Mouse (Mus musculus) midbrain, embryonic 14.5 days (tissue): ENCODE data around the gene Gsg1l. TPM values are rescaled to one million over a fixed set of nuclear protein-coding genes. Genes with fewer than 3 reads are reported as not detected.

Experiments used
- ATAC-seq: fragments of 200-750 bp; cut with Nextera tagmentation; 2 replicates; pipeline ENCODE4 v1.8.0; 2017; ENCODE audit warnings: moderate number of reproducible peaks, moderate library complexity; ENCODE audit not compliant: low FRiP score, low TSS enrichment
- DNase-seq: peaks from one replicate; pipeline ENCODE4 v3.0.0-alpha.2; 2015
- H3K27ac ChIP-seq: fragments of 300-500 bp; sonication (generic); replicated peaks from 2 replicates; pipeline ENCODE4 v1.5.1; 2014; ENCODE audit warnings: mild to moderate bottlenecking, low read depth, low read length, moderate library complexity
- H3K27me3 ChIP-seq: fragments of 300-500 bp; sonication (generic); 2 replicates; pipeline ENCODE4 v1.6.1; 2014; ENCODE audit warnings: low read length, control low read depth, mixed read lengths; ENCODE audit not compliant: control insufficient read depth, insufficient read depth
- H3K36me3 ChIP-seq: fragments of 300-500 bp; sonication (generic); 2 replicates; pipeline ENCODE4 v1.6.1; 2014; ENCODE audit warnings: low read length, control low read depth; ENCODE audit not compliant: control insufficient read depth, insufficient read depth
- H3K4me1 ChIP-seq: fragments of 300-500 bp; sonication (generic); 2 replicates; pipeline ENCODE4 v1.6.1; 2014; ENCODE audit warnings: mild to moderate bottlenecking, antibody characterized with exemption, low read length, control low read depth; ENCODE audit not compliant: control insufficient read depth, insufficient read depth
- H3K4me2 ChIP-seq: fragments of 300-500 bp; sonication (generic); 2 replicates; pipeline ENCODE4 v1.6.1; 2014; ENCODE audit warnings: mild to moderate bottlenecking, low read length, moderate library complexity
- H3K4me3 ChIP-seq: fragments of 300-500 bp; sonication (generic); replicated peaks from 2 replicates; pipeline ENCODE4 v1.5.1; 2014; ENCODE audit warnings: low read depth, low read length
- H3K9ac ChIP-seq: fragments of 300-500 bp; sonication (generic); replicated peaks from 2 replicates; pipeline ENCODE4 v1.6.1; 2014; ENCODE audit warnings: mild to moderate bottlenecking, low read length, moderate library complexity
- H3K9me3 ChIP-seq: fragments of 300-500 bp; sonication (generic); 2 replicates; pipeline ENCODE4 v1.6.1; 2016; ENCODE audit warnings: low read length, control low read depth, mixed read lengths; ENCODE audit not compliant: control insufficient read depth
- WGBS: fragments of 180-500 bp; shearing (Covaris S2); extraction: QIAGEN DNeasy Blood & Tissue Kit; methylation state at CpG from one replicate; pipeline ENCODE4 v1.1.7; 2014; 5-methylcytosine and 5-hydroxymethylcytosine counted together
- polyA plus RNA-seq: library from polyadenylated mRNA; unstranded; fragments of >200 nt; fragmentation: Nextera tagmentation; extraction: Ambion mirVana; gene quantifications from 2 replicates; pipeline ENCODE4 v1.2.1, GENCODE M21; 2014

Gene Gsg1l
- polyA plus RNA-seq, 1 experiment from 2014 or later: 9.6 TPM

DNA sequence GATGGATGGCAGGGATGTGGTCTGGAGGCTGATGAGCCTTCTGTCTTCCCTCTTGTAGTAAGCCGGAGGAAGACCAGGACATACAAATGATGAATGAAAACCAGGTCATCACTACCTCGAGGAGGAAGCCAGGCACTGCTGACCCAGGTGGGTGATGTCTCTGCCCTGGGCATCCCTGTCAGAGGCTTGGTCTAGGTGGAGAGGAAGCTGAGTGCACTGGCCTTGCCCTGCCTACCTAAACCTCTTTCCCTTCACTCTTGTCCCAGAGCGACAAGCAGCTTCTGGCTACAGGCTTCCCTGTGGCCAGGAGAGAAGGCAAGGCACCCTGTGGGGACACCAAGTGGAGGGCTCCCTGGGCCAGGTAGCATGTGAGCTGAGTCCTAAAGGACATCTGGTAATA lies 209.3 kb downstream of the Gsg1l start:
- 0 out of 2 replicates have a peak overlapping the region, but pooled peaks have one; percentile 4 for H3K27ac ChIP-seq

DNA sequence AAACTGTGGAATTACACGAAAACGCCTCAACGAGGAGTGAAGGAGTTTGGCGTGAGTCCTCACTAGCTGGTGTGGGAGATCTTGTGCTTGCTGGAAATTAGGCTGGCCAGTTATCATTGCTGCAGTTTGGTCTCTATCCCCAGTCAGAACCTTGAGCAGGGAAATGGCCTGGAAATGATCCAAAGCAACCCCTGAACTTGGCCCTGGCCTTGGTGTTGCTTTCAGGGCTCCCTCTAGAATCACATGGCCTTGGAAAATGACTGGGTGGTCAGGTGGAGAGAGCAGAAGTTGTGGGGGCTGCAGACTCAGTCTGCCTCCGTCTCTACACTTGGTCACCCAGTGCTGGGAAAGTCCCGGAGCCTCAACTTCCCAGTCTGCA lies 210.0 kb downstream of the Gsg1l start:
- WGBS: 52% methylated on average over 6 of the region's 6 CpGs
- H3K27ac ChIP-seq: peak overlapping the region; percentile 75
- H3K27me3 ChIP-seq: no peaks in the 10 kb centered on the region
- peaks cover 20% of the 10 kb centered on the region for H3K4me1 ChIP-seq
- no peak overlapping the region for H3K4me2 ChIP-seq
- no peaks in the 10 kb centered on the region for H3K36me3 ChIP-seq
- ATAC-seq: 0 out of 2 replicates have a peak, but pooled peaks have one; percentile 14
- no peaks in the 10 kb centered on the region for H3K9me3 ChIP-seq
- DNase-seq: no peak
- no peak overlapping the region; the same call in 1 of the 2 replicates for H3K9ac ChIP-seq
- no peak overlapping the region for H3K4me3 ChIP-seq

More for the DNA sequence above, 209.3 kb downstream of the Gsg1l start:
- Histone ChIP-seq H3K9ac (no peak overlapping the region), H3K36me3 (no peaks in the 10 kb centered on the region), H3K27me3 (no peaks in the 10 kb centered on the region), H3K9me3 (no peaks in the 10 kb centered on the region), H3K4me2 (no peak overlapping the region), H3K4me1 (peaks cover 20% of the 10 kb centered on the region), H3K4me3 (no peak overlapping the region)
- ATAC-seq: no peak
- 92% methylated on average over 3 of the region's 3 CpGs for WGBS
- DNase-seq: no peak

DNA sequence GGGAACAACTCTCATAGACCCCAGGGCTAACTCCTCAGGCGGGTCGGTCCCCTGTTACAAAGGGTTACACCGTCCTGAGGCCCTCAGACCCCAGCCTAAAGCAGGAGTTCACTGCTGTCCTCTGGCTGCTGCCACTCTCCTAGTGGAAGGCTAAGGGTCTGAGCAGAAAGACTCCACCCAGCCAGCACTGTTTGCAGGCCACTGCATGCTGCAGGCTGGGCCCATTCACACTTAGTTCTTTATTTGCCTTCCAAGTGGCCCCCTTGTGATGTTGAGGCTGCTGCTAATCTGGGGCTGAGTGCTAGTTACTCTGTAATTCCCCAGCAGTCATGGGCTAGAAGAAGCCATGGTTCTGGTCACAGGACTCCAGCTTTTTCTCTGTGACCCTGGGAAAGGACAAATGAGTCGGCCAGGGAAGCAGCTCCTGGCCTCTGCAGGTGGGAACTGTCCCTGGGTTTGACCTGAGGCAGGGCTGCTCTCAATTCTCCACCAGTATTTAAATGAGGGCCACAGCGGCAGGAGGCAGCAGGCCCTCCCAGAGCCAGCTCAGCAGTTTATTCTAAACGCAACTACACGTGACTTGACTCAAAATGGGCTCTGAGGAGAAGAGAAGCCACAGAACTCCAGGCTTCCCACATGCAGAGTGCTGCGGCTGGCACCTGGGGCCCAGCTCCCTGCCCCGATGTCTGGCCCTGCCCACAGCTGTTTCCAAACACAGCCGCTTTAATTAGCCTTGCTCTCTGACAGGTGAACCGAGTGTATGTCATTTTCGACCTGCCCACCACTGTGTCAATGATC lies 210.6 kb downstream of the Gsg1l start:
- Histone ChIP-seq H3K36me3 (no peaks in the 10 kb centered on the region), H3K9me3 (no peaks in the 10 kb centered on the region), H3K27me3 (no peaks in the 10 kb centered on the region), H3K4me2 (no peak overlapping the region), H3K4me3 (no peak overlapping the region), H3K9ac (peak overlapping the region; percentile 16; the same call in 1 of the 2 replicates), H3K4me1 (peaks cover 20% of the 10 kb centered on the region), H3K27ac (peak overlapping the region; percentile 75)
- ATAC-seq (peak; percentile 62; the same call in 1 of the 2 replicates), DNase-seq (peak; percentile 78)
- 18% methylated on average over 12 of the region's 12 CpGs for WGBS

DNA sequence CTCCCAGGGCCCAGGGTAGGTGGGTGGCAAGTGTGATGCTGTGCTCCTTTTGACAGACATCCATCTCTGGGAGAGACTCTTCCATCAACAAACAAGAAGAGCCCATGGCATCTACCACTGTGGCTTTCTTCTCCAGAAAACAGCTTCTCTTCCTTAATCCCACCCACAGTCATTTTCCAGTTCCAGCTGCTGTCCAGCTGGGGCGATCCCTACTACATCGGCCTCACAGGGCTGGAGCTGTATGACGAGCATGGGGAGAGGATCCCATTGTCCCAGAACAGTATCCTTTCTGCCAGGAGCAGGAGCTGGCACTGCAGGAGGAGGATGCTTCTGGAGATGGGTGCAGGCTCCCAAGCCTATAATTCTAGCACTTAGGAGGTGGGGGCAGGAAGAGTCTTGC lies 213.6 kb downstream of the Gsg1l start:
- Histone ChIP-seq H3K4me2 (no peak overlapping the region), H3K36me3 (0 out of 2 replicates have a peak, but pooled peaks cover 2% of the 10 kb centered on the region), H3K4me1 (peaks cover 20% of the 10 kb centered on the region), H3K27ac (no peak overlapping the region), H3K9ac (no peak overlapping the region), H3K27me3 (no peaks in the 10 kb centered on the region), H3K9me3 (no peaks in the 10 kb centered on the region), H3K4me3 (no peak overlapping the region)
- 81% methylated on average over 3 of the region's 3 CpGs for WGBS
- DNase-seq (no peak), ATAC-seq (no peak)

DNA sequence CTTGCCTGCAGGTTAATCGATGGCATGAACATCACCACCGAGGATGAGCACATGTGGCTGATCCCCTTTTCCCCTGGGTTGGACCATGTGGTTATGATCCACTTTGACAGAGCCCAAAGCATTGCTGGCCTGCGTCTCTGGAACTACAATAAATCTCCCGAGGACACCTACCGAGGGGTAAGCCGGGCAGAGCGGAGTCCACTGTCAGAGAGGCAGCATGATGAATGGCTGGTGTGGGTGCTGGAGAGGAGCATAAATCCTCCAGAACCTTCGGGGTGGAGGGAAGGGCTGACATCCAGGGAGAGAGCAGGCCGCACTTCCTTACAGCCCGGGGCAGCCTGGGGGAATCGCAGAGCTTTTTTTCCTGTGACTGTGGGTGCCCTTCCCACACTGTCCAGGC lies 217.0 kb downstream of the Gsg1l start:
- Histone ChIP-seq H3K4me3 (no peak overlapping the region), H3K27me3 (no peaks in the 10 kb centered on the region), H3K4me2 (no peak overlapping the region), H3K36me3 (peaks cover 14% of the 10 kb centered on the region; the same call in 1 of the 2 replicates), H3K9ac (no peak overlapping the region), H3K9me3 (no peaks in the 10 kb centered on the region), H3K4me1 (no peaks in the 10 kb centered on the region), H3K27ac (no peak overlapping the region)
- ATAC-seq (no peak), DNase-seq (no peak)
- WGBS: 66% methylated on average over 11 of the region's 11 CpGs

DNA sequence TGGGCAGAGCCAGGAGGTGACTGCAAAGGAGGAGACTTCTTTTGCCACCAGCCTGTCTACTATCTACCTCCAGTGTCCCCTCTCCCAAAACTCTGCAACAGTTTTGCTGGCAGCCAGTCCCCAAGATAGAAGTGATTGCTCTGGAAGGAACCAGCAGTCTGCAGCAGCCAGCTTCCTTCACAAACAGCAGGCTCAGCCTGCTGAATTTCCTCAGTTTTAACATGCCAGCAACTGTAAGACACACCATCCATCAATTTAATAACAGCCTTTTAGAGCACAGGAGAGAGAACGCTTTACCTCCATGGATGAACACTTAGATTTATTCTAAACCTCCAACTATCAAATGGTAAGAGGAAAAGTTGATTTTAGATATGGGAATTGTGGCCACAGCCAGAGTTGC lies 218.2 kb downstream of the Gsg1l start:
- WGBS: 98% methylated on average over 1 of the region's 1 CpGs
- ATAC-seq (no peak), DNase-seq (no peak)
- Histone ChIP-seq H3K4me2 (no peak overlapping the region), H3K27ac (no peak overlapping the region), H3K27me3 (no peaks in the 10 kb centered on the region), H3K9ac (no peak overlapping the region), H3K4me1 (no peaks in the 10 kb centered on the region), H3K9me3 (no peaks in the 10 kb centered on the region), H3K4me3 (no peak overlapping the region), H3K36me3 (peaks cover 14% of the 10 kb centered on the region; the same call in 1 of the 2 replicates)

DNA sequence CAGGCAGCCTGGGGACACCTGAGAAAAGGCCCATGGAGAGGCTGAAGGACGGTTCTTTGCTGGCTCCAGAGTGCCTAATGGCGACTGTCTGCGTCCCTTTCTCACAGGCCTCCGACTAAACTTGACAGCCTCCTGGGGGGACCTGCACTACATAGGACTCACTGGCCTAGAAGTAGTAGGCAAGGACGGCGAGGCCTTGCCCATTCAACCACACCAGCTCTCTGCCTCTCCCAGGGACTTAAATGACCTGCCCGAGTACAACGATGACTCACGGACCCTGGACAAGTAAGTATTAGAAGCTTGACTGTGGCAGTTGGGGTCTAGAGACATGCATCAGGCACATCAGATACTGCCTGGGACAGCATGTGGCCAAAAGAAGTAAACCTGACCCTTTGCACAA lies 221.8 kb downstream of the Gsg1l start:
- H3K9me3 ChIP-seq: no peaks in the 10 kb centered on the region
- DNase-seq: no peak
- H3K27ac ChIP-seq: no peak overlapping the region
- no peak overlapping the region for H3K4me2 ChIP-seq
- no peaks in the 10 kb centered on the region for H3K4me1 ChIP-seq
- H3K27me3 ChIP-seq: no peaks in the 10 kb centered on the region
- peaks cover 12% of the 10 kb centered on the region; the same call in 1 of the 2 replicates for H3K36me3 ChIP-seq
- H3K9ac ChIP-seq: no peak overlapping the region
- ATAC-seq: no peak
- no peak overlapping the region for H3K4me3 ChIP-seq
- WGBS: 93% methylated on average over 9 of the region's 9 CpGs

DNA sequence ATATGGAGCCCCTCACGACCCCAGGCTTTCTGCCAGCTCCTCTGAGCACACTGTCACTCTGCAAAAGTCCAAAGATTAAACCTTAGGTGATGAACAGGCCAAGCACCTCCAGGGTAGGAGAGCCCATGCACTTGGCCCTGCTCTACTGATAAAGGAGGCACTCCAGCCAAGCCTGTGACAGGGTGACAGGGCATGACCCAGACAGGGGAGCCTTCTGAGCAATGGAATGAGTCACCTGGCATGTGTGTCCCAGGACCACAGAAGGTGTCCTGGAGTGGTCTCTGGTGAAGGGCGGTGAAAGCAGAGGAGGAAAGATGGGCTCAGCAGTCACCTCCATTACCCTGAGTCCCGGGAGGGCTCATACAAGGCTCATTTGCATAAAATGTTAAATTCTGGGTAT lies 222.6 kb downstream of the Gsg1l start:
- H3K4me1 ChIP-seq: no peaks in the 10 kb centered on the region
- H3K4me2 ChIP-seq: no peak overlapping the region
- H3K9me3 ChIP-seq: no peaks in the 10 kb centered on the region
- no peak overlapping the region for H3K9ac ChIP-seq
- DNase-seq (no peak), ATAC-seq (no peak)
- no peak overlapping the region for H3K27ac ChIP-seq
- WGBS: 82% methylated on average over 3 of the region's 3 CpGs
- H3K27me3 ChIP-seq: no peaks in the 10 kb centered on the region
- H3K4me3 ChIP-seq: no peak overlapping the region
- H3K36me3 ChIP-seq: peaks cover 12% of the 10 kb centered on the region; the same call in 1 of the 2 replicates

DNA sequence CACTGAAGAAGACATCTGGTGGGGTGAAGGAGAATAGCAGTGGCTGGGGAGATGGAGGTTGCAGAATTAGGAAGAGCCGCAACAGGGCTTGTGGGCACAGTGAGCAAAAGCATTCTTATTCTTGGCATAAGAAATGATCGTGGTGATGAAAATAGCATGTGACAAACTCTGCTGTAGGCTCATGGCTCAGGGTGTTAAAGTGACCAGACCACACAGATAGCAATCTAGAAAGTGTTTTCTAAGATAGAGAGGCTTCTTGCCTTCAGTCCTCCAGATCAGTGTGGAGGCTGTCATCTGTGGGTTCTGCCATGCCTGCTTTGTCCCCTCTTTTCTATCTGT lies 234.7 kb downstream of the Gsg1l start:
- Histone ChIP-seq H3K9ac (no peak overlapping the region), H3K36me3 (peaks cover 14% of the 10 kb centered on the region; the same call in 1 of the 2 replicates), H3K27me3 (no peaks in the 10 kb centered on the region), H3K9me3 (no peaks in the 10 kb centered on the region), H3K4me1 (no peaks in the 10 kb centered on the region), H3K27ac (no peak overlapping the region), H3K4me3 (no peak overlapping the region), H3K4me2 (no peak overlapping the region)
- no peak for ATAC-seq
- DNase-seq: no peak
- WGBS: 94% methylated on average over 2 of the region's 2 CpGs
